Mouse (Mus musculus) embryo, embryonic 10 days (tissue): Measurements from ENCODE around the gene Mmp11.

Experiments used
- DNase-seq: peaks from one replicate; pipeline ENCODE4 v3.0.0-alpha.2; 2015; ENCODE audit warnings: low spot score

The Mmp11 gene

DNA sequence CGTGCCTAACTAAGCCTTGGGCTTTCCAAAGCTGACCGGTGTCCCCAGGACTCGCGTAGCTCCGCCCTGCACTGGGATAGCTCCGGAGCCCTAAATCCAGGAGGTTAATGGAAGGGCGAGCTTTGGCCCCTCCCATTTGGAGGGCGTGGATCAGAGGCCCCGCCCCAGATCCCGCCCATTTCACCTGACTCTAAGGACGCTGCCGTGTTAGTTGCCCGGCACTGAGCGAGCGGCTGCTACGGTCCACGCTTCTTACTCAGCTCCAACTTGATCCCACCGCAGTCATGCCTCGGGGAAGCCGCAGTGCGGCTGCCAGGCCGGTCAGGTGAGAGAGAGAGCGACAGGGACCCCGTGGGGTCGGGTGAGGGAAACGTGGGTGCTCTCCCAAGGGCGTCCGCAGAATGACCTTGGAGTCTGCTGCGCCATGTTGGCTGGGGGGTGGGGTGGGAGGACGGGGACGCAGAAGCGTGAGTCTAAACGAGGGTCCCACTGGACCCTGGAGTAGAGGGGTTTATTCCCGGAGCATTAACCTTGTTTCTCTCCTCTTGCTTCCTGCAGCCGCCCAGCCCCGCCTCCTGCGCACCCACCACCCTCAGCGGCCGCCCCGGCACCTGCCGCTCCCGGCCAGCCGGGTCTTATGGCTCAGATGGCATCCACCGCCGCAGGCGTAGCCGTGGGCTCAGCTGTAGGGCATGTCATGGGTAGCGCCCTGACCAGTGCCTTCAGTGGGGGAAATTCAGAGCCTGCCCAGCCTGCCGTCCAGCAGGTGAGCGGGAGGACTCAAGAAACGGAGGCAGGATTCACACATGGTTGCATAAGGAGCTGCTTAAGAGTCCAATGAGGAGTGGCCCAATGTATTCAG lies at the start of gene Mmp11:
Gene Mmp11 (minus strand): TSS at position 817 of the 862 bp plus-strand sequence.
- DNase-seq, result peak; percentile 84

DNA sequence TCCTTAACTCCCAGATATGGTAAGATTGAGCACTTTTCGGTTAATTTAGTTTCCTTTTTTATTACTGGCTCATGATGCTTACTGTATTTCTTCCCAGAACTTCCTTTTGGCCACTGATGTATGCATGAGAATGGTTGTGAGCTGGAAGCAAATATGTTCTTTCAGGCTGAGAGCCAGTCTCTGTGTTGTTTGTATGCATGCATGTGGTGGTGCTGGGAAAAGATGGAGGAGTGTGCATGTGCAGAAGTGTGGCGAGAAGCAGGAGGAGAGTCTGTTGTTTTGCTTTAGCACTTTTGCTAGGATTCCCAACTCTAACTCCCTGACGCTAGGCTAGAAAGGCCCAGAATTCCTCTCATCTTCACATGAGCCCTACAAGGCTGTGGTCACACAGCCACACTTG lies 43.1 kb upstream of the Mmp11 start:
- DNase-seq, result no peak

DNA sequence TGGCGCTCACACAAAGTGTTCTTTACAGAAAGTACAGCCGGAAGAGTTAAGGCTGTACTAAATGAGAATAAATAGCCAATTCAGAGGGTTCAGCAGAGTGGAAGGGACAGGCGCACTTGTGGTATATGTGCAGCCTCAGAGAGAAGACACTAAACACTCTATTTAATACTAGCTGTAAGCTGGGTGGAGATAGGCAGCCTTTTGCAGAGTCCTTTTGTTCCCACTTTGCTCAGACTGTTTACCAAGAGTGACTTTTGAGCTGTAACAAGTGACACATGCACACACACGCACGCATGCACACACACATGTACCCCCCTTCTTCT lies 42.5 kb upstream of the Mmp11 start:
- DNase-seq, result no peak

DNA sequence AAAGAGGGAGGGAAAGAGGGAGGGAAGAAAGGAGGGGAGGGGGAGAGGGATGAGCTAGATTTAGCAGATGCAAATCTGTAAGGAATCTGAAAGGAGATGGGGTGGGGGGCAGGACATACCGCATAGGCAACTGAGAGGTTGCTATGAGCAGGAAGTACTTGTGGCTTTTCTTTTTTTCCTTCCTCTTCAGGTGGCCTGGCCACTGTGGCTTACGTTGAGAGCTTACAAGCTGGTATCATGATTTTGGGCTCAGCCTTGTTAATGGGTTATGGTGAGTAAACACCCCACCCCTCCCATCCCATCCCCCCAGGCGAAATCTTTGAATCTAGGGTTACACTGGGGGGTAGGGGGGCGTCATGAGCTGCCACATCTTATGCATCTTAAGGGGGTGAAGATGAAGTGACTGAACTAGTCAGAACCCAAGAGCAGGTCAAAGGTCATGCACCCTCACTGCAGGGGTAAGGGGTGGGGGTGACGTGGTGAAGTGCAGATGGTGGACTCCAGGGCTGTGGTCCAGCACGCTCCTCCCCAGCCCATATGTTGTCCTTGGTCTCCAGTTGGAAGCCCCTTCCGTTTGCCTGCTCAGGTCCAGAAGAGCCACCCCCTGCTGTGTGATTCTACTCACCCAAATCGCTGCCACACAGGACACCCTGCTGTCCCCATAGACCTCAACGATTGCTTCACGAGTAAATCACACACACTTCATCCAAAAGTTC lies 42.0 kb upstream of the Mmp11 start:
- no peak for DNase-seq

DNA sequence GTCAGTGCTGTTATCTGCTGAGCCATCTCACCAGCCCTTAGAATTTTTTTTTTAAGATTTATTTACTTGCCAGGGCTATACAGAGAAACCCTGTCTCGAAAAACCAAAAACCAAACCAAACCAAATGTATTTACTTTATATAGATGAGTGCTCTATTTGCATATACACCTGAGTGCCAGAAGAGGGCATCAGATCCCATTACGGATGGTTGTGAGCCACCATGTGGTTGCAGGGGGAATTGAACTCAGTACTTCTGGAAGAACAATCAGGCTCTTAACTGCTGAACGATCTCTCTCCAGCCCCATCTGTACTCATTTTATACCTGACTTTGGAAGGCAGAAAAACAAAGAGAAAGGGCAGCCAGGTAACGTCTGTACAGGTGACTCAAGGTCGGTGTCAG lies 38.9 kb upstream of the Mmp11 start:
- DNase-seq, result no peak

GRCm38 (mm10) chr10:75973846-75974245 lies 37.5 kb upstream of the Mmp11 start:
- no peak for DNase-seq

- no peak for DNase-seq
Observed at GRCm38 (mm10) chr10:75954381-75954811, 18.1 kb upstream of the Mmp11 start, which contains the start of gene Gm5134. Gene Gm5134 (plus strand): TSS chr10:75954514.

DNA sequence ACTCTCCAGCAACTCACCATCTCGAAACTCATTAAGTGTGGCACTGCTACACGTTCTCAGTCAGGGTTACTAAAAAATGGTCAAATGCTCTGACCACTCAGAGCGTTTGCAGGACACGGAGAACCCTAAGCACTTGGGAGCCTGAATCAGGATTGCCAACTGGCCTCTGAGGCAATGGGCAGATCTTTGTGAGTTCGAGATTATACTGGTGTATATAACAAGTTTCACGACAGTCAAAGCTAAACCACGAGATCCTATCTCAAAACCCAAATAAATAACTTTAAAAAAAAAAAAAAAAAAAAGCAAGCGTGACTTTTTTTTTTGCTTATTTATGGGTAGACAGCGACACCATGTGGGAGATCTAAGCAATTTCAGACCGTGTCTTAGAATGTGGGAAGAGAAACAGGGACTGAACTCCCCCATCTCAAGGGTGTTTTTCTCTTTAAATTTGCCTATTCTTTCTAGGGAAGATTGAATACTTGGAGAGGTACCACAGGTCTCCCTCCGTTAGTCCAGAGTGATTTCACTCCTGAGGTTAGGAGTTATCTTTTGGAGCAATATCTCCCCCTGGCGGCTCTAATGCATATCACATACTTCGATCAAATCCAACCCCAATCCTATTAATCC lies 15.2 kb upstream of the Mmp11 start:
- DNase-seq, result peak; percentile 61

DNA sequence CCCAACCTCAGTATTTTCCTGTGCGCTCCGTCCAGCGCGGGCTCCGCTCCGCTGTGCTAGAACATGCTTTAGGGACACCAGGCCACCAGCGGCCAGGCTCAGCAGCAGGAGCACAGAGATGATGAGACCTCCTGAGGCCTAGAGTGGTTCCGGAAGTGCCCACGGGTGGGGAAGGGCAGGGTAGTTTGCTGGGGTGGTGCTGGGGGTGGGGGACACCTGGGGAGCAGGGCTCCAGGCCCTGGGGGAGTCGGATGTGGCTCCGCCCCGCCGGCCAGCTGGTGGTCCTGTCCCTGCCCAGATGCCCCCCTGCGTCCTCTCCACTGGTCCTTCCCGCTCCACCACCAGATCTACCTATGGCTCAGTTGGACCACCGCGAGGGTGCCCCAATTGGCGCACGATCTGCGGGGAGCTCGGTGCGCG lies 14.5 kb upstream of the Mmp11 start:
- peak; percentile 72 for DNase-seq

- no peak for DNase-seq
Observed at GRCm38 (mm10) chr10:75949053-75950045, 13.1 kb upstream of the Mmp11 start.

GRCm38 (mm10) chr10:75948079-75948478 lies 11.8 kb upstream of the Mmp11 start:
- DNase-seq, result no peak

DNA sequence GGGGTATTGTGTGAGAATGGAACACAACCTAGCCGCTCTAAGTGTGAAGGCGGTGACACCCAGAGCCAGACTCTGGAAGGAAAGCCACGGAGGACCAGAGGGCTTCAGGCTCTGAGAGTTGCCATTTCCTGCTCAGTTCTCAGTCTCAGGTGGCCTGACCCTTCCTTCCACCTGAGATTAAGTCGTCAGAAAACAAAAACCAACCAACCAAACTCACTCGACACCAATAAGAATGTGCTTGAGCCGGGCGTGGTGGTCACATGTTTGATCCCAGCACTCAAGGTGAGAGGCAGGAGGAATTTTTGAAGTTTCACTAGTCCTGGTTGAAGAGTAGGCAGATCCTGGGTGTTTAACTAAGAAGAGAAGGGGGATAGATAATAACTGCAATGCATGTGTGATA lies 9.6 kb upstream of the Mmp11 start:
- DNase-seq, result no peak

DNA sequence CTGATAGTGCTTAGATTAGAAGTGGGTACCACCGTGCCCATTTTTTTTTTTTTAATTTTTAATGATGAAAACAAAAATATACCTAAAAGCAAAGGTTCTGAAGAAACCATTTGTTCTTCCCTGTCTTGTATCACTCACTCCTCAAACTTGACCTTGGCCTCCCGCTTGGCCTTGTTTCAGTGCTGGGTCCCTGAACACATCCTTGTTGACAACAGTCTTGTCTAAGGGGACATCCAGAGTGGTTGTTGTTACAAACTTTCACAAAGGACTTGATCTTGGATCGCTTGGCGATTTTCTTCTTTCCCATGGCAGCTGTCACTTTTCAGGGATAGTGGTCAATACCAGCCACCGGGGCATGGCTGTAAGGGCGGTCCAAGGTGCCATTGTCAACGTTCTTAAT lies 8.9 kb upstream of the Mmp11 start:
- DNase-seq, result no peak

DNA sequence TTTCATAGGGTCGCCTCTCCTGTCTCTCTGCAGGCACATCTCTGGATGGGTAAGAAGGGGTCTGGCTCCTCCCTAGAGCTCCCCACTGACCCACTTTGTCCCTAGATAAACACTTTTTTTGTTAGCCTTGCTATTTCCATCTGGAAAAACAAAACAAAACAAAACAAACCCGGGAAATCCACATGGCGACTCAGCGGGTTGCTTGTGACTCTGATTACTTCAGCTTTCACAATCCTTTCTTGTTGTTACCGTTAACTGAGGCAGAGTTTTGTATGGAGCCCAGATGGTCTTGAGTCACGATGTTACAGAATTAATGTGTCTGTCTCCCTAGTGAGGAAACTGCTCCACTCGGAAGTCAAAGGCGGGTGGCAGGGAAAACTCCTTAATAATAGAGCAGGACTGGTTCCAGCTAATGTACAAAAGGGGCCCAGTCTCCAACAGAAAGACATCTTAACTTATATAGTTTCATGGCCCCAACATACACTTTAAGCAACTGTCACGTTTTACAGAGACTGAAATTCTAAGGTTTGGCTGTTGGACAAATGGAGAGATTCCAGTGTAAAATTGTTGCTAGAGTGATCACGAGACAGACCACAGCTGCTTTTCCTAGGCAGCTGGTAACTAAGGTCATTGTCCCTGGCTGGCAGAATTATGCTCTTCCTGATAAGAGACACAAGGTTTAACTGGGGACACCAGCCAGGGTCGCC lies 7.9 kb upstream of the Mmp11 start:
- DNase-seq, result no peak

DNA sequence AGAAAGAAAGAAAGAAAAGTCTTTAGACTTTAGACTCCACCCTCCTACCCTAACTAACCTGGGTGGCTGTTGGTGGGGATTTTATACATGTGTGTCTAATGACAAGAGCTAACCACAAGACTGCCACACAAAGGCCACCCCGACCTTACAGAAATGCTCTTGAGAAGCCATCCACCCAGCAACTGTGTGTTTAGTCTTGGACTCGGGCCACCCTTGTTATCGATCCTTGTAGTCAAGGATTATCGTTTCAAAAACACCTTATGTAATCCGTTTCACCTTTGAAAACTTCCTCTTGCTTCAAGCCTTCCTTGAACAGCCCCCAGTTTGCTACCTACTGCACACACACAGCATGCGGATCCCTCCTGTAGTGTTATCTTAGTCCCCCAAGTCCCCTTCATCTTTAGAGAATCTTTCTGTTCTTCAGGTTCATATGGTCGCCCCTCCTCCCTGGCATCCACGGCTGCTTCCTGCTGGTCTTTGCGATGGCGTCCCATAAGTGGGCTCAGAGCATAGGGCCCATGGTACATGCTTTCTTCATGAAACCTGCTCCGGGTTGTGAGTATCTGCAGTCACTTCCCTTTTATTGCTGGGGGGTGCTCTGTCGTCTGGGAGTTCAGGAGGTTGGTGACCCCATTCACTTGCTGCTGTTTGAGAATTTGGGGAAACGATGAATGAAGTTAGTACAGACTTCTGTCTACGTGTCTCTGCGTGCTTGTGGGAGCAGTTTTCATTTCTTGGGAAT lies 6.6 kb upstream of the Mmp11 start, which contains the start of gene Vpreb3:
Gene Vpreb3 (plus strand): TSS at position 322 of the 742 bp plus-strand sequence.
- no peak for DNase-seq

- DNase-seq, result no peak
Observed at GRCm38 (mm10) chr10:75941042-75941824, 4.9 kb upstream of the Mmp11 start.

DNA sequence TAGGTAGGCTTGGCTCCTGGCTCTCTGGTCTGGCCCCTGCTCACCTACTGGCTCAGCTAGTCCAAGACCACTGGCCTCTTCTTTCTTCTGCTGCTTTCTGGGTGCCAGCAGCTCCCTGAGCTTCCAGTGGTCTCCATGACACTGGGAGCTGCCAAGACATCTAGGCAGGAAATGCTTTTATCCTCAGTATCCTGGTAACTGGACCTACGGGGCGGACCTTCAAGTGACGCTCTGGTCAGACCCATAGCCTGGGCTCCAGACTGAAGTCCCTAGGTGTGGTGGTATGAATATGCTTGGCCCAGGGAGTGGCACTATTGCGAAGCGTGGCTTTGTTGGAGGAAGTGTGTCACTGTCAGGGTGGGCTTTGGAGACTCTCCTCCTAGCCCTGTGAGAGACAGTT lies 4.2 kb upstream of the Mmp11 start, which contains the start of gene Gm867:
Gene Gm867 (minus strand): TSS at position 153 of the 400 bp plus-strand sequence.
- DNase-seq, result no peak

GRCm38 (mm10) chr10:75939481-75940234 lies 3.4 kb upstream of the Mmp11 start:
- no peak for DNase-seq
